Mouse (Mus musculus) hindbrain, embryonic 12.5 days (tissue): ENCODE measurements around the gene Adora2a. TPM values are rescaled to one million over a fixed set of nuclear protein-coding genes. Genes with fewer than 3 reads are reported as not detected.

Experiments
- ATAC-seq: fragments of 200-750 bp; cut with Nextera tagmentation; 2 replicates; pipeline ENCODE4 v1.8.0; 2017; ENCODE audit warnings: moderate TSS enrichment; ENCODE audit not compliant: low FRiP score
- H3K27ac ChIP-seq: fragments of 300-500 bp; sonication (generic); 2 replicates; pipeline ENCODE4 v1.5.1; 2016; ENCODE audit warnings: mild to moderate bottlenecking
- H3K27me3 ChIP-seq: fragments of 300-500 bp; sonication (generic); 2 replicates; pipeline ENCODE4 v1.6.1; 2016; ENCODE audit warnings: mild to moderate bottlenecking
- H3K36me3 ChIP-seq: fragments of 300-500 bp; sonication (generic); 2 replicates; pipeline ENCODE4 v1.6.1; 2016; ENCODE audit warnings: mild to moderate bottlenecking
- H3K4me1 ChIP-seq: fragments of 300-500 bp; sonication (generic); 2 replicates; pipeline ENCODE4 v1.6.1; 2016
- H3K4me2 ChIP-seq: fragments of 300-500 bp; sonication (generic); replicated peaks from 2 replicates; pipeline ENCODE4 v1.6.1; 2016; ENCODE audit warnings: mild to moderate bottlenecking
- H3K4me3 ChIP-seq: fragments of 300-500 bp; sonication (generic); 2 replicates; pipeline ENCODE4 v1.5.1; 2016; ENCODE audit warnings: mild to moderate bottlenecking
- H3K9ac ChIP-seq: fragments of 300-500 bp; sonication (generic); 2 replicates; pipeline ENCODE4 v1.6.1; 2016; ENCODE audit warnings: mild to moderate bottlenecking, moderate library complexity
- H3K9me3 ChIP-seq: fragments of 300-500 bp; sonication (generic); replicated peaks from 2 replicates; pipeline ENCODE4 v1.6.1; 2016; ENCODE audit warnings: mild to moderate bottlenecking
- WGBS: fragments of 180-500 bp; shearing (Covaris S2); methylation state at CpG from one replicate; pipeline ENCODE4 v1.1.7; 2016; 5-methylcytosine and 5-hydroxymethylcytosine counted together
- polyA plus RNA-seq: library from polyadenylated mRNA; unstranded; fragments of >200 nt; fragmentation: Nextera tagmentation; extraction: Ambion mirVana; gene quantifications from 2 replicates; pipeline ENCODE4 v1.2.1, GENCODE M21; 2016

Gene Adora2a
- polyA plus RNA-seq, 1 experiment from 2014 or later = 2.5 TPM

GRCm38 (mm10) chr10:75315756-75316155 is 921 bp upstream of the Adora2a start:
- no peak for ATAC-seq
- H3K4me3 ChIP-seq = no peak overlapping the region
- H3K4me2 ChIP-seq = no peak overlapping the region
- H3K9ac ChIP-seq = no peak overlapping the region
- H3K36me3 ChIP-seq = peaks cover 18% of the 10 kb centered on the region
- WGBS = 86% methylated on average over 8 of the region's 8 CpGs
- H3K27ac ChIP-seq = no peak overlapping the region
- peaks cover 48% of the 10 kb centered on the region for H3K27me3 ChIP-seq
- 0 out of 2 replicates have a peak, but pooled peaks cover 9% of the 10 kb centered on the region for H3K4me1 ChIP-seq
- no peaks in the 10 kb centered on the region for H3K9me3 ChIP-seq

- Histone ChIP-seq H3K4me3 (peak overlapping the region; percentile 37), H3K4me2 (peak overlapping the region; percentile 58), H3K9me3 (no peaks in the 10 kb centered on the region), H3K9ac (peak overlapping the region; percentile 46; the same call in 1 of the 2 replicates), H3K27ac (no peak overlapping the region), H3K4me1 (0 out of 2 replicates have a peak, but pooled peaks cover 9% of the 10 kb centered on the region), H3K27me3 (peaks cover 48% of the 10 kb centered on the region), H3K36me3 (peaks cover 12% of the 10 kb centered on the region; the same call in 1 of the 2 replicates)
- 6% methylated on average over 9 of the region's 9 CpGs for WGBS
- ATAC-seq = peak; percentile 33
These were observed 205 bp upstream of the Adora2a start for GRCm38 (mm10) chr10:75316472-75316871.

- 2% methylated on average over 81 of the region's 81 CpGs for WGBS
- 0 out of 2 replicates have a peak, but pooled peaks cover 6% of the 10 kb centered on the region for H3K36me3 ChIP-seq
- H3K27me3 ChIP-seq = peaks cover 48% of the 10 kb centered on the region
- peak overlapping the region; percentile 58 for H3K4me2 ChIP-seq
- H3K9ac ChIP-seq = peak overlapping the region; percentile 46
- H3K4me1 ChIP-seq = 0 out of 2 replicates have a peak, but pooled peaks cover 9% of the 10 kb centered on the region
- ATAC-seq = peak; percentile 68
- no peaks in the 10 kb centered on the region for H3K9me3 ChIP-seq
- 0 out of 2 replicates have a peak overlapping the region, but pooled peaks have one; percentile 3 for H3K27ac ChIP-seq
- H3K4me3 ChIP-seq = peak overlapping the region; percentile 37
These were observed 458 bp downstream of the Adora2a start for GRCm38 (mm10) chr10:75316908-75317761.

GRCm38 (mm10) chr10:75318206-75318605 is 1.5 kb downstream of the Adora2a start:
- no peak overlapping the region for H3K4me3 ChIP-seq
- 0 out of 2 replicates have a peak, but pooled peaks cover 11% of the 10 kb centered on the region for H3K4me1 ChIP-seq
- H3K9ac ChIP-seq = no peak overlapping the region
- peaks cover 48% of the 10 kb centered on the region for H3K27me3 ChIP-seq
- H3K27ac ChIP-seq = no peak overlapping the region
- WGBS = 84% methylated on average over 6 of the region's 6 CpGs
- peak overlapping the region; percentile 58; the same call in 1 of the 2 replicates for H3K4me2 ChIP-seq
- H3K36me3 ChIP-seq = no peaks in the 10 kb centered on the region
- ATAC-seq = no peak
- no peaks in the 10 kb centered on the region for H3K9me3 ChIP-seq

- H3K9ac ChIP-seq = no peak overlapping the region
- H3K4me1 ChIP-seq = 0 out of 2 replicates have a peak, but pooled peaks cover 11% of the 10 kb centered on the region
- H3K4me2 ChIP-seq = no peak overlapping the region
- WGBS = 71% methylated on average over 4 of the region's 4 CpGs
- H3K4me3 ChIP-seq = no peak overlapping the region
- ATAC-seq = no peak
- no peak overlapping the region for H3K27ac ChIP-seq
- H3K36me3 ChIP-seq = no peaks in the 10 kb centered on the region
- peaks cover 48% of the 10 kb centered on the region for H3K27me3 ChIP-seq
- no peaks in the 10 kb centered on the region for H3K9me3 ChIP-seq
These were observed 3.6 kb downstream of the Adora2a start for GRCm38 (mm10) chr10:75320321-75320720.

GRCm38 (mm10) chr10:75322966-75323365 is 6.3 kb downstream of the Adora2a start:
- 63% methylated on average over 6 of the region's 6 CpGs for WGBS

GRCm38 (mm10) chr10:75323986-75324385 is 7.3 kb downstream of the Adora2a start:
- H3K9me3 ChIP-seq = no peaks in the 10 kb centered on the region
- H3K27me3 ChIP-seq = peaks cover 14% of the 10 kb centered on the region
- no peak overlapping the region for H3K27ac ChIP-seq
- no peak overlapping the region for H3K4me3 ChIP-seq
- 85% methylated on average over 8 of the region's 8 CpGs for WGBS
- ATAC-seq = no peak
- no peak overlapping the region for H3K9ac ChIP-seq
- no peaks in the 10 kb centered on the region for H3K36me3 ChIP-seq
- no peak overlapping the region for H3K4me2 ChIP-seq
- 0 out of 2 replicates have a peak, but pooled peaks cover 2% of the 10 kb centered on the region for H3K4me1 ChIP-seq

More at GRCm38 (mm10) chr10:75322966-75323365, 6.3 kb downstream of the Adora2a start:
- Histone ChIP-seq H3K27ac (no peak overlapping the region), H3K4me3 (no peak overlapping the region), H3K4me2 (no peak overlapping the region), H3K9ac (no peak overlapping the region), H3K4me1 (0 out of 2 replicates have a peak, but pooled peaks cover 2% of the 10 kb centered on the region), H3K36me3 (no peaks in the 10 kb centered on the region), H3K9me3 (no peaks in the 10 kb centered on the region), H3K27me3 (peaks cover 24% of the 10 kb centered on the region)
- ATAC-seq = no peak

- no peak overlapping the region for H3K9ac ChIP-seq
- 0 out of 2 replicates have a peak, but pooled peaks cover 2% of the 10 kb centered on the region for H3K4me1 ChIP-seq
- WGBS = 74% methylated on average over 10 of the region's 10 CpGs
- no peaks in the 10 kb centered on the region for H3K9me3 ChIP-seq
- H3K4me3 ChIP-seq = no peak overlapping the region
- H3K36me3 ChIP-seq = no peaks in the 10 kb centered on the region
- no peak overlapping the region for H3K27ac ChIP-seq
- H3K4me2 ChIP-seq = no peak overlapping the region
- ATAC-seq = no peak
- peaks cover 11% of the 10 kb centered on the region for H3K27me3 ChIP-seq
These were observed 7.7 kb downstream of the Adora2a start for GRCm38 (mm10) chr10:75324391-75324790.

- Histone ChIP-seq H3K36me3 (no peaks in the 10 kb centered on the region), H3K9me3 (no peaks in the 10 kb centered on the region), H3K4me2 (no peak overlapping the region), H3K27me3 (no peaks in the 10 kb centered on the region), H3K4me3 (no peak overlapping the region), H3K4me1 (0 out of 2 replicates have a peak, but pooled peaks cover 2% of the 10 kb centered on the region), H3K27ac (no peak overlapping the region), H3K9ac (no peak overlapping the region)
- WGBS = 95% methylated on average over 23 of the region's 23 CpGs
- no peak for ATAC-seq
These were observed 9.1 kb downstream of the Adora2a start for GRCm38 (mm10) chr10:75325821-75326220.

GRCm38 (mm10) chr10:75326553-75326952 is 9.9 kb downstream of the Adora2a start:
- no peak for ATAC-seq
- H3K9me3 ChIP-seq = no peaks in the 10 kb centered on the region
- no peaks in the 10 kb centered on the region for H3K27me3 ChIP-seq
- 85% methylated on average over 3 of the region's 3 CpGs for WGBS
- no peak overlapping the region for H3K27ac ChIP-seq
- H3K4me1 ChIP-seq = 0 out of 2 replicates have a peak, but pooled peaks cover 2% of the 10 kb centered on the region
- no peak overlapping the region for H3K4me3 ChIP-seq
- H3K9ac ChIP-seq = no peak overlapping the region
- H3K4me2 ChIP-seq = no peak overlapping the region
- no peaks in the 10 kb centered on the region for H3K36me3 ChIP-seq

- ATAC-seq = no peak
- 76% methylated on average over 11 of the region's 11 CpGs for WGBS
- Histone ChIP-seq H3K27me3 (no peaks in the 10 kb centered on the region), H3K4me2 (no peak overlapping the region), H3K36me3 (no peaks in the 10 kb centered on the region), H3K4me1 (0 out of 2 replicates have a peak, but pooled peaks cover 2% of the 10 kb centered on the region), H3K27ac (no peak overlapping the region), H3K9me3 (no peaks in the 10 kb centered on the region), H3K9ac (no peak overlapping the region), H3K4me3 (no peak overlapping the region)
These were observed 10.4 kb downstream of the Adora2a start for GRCm38 (mm10) chr10:75327081-75327480.

GRCm38 (mm10) chr10:75328201-75328704 is 11.6 kb downstream of the Adora2a start:
- WGBS = 34% methylated on average over 4 of the region's 4 CpGs
- Histone ChIP-seq H3K27ac (no peak overlapping the region), H3K9me3 (no peaks in the 10 kb centered on the region), H3K4me3 (no peak overlapping the region), H3K4me1 (no peaks in the 10 kb centered on the region), H3K4me2 (no peak overlapping the region), H3K36me3 (no peaks in the 10 kb centered on the region), H3K9ac (no peak overlapping the region), H3K27me3 (no peaks in the 10 kb centered on the region)
- ATAC-seq = no peak
